In the genomic region with DNA sequence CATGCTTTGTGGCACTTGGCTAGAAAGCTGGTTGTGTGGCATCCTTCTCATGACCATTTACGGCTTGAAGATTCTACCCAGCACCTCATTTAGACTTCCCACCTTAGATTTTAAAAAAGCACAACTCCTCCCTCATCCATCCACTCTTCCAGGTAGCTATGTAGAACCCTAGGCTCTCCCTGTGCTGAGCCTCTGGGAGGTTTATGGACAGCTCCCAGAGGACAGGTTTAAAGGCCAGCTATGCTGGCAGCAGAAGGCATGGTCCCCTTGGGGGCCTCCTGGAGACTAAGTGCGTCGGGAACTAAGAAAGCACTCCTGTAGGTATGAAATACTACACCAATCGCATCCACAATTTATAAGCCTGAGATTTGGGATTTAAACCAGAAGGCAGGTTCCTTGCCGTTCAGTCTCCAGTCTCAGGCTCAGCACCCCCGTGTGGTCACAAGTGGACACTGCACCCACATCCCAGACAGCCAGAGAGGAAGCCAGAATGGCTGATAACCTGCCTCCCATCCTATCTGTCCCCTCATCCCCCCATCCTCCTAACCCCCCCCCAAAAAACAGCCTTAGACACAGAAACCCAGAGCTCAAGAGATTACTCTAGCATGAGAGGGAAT, we compare ENCODE assay signal across 9 mouse cellular contexts. TPM values are rescaled to one million over a fixed set of nuclear protein-coding genes. Genes with fewer than 3 reads are reported as not detected.
DNase-seq lines count a peak whose midpoint lies in the region; ATAC-seq lines count a peak whose summit lies in the region.
"Had no signal": no experiment of that assay in that cellular context is flagged by ENCODE, and none has a peak within 500 bp of the region (broad histone marks: within the 10 kb centered on the region; RNA-seq: fewer than 3 reads in every experiment).

No protein-coding gene starts in this region.

- no peak overlapping the region for H3K9ac ChIP-seq in forebrain, embryonic 12.5 days

- WGBS in forebrain, embryonic 10.5 days = 39% methylated on average over 6 of the region's 6 CpGs
- 37% methylated on average over 6 of the region's 6 CpGs for WGBS in forebrain, embryonic 12.5 days

- no peak overlapping the region for H3K4me2 ChIP-seq in forebrain, embryonic 12.5 days

- peaks cover 6% of the 10 kb centered on the region; the same call in 1 of the 2 replicates for H3K4me1 ChIP-seq in forebrain, embryonic 10.5 days
- no peaks in the 10 kb centered on the region for H3K4me1 ChIP-seq in forebrain, embryonic 12.5 days

- no peak for ATAC-seq in forebrain, embryonic 12.5 days (ENCODE audit: low FRiP score)
- ATAC-seq in hematopoietic stem cell, adult 5-6 weeks (replicated peaks in 1 of 2; ENCODE audit: insufficient read depth in 1 of 2, low FRiP score in 2 of 2, low TSS enrichment in 1 of 2, low read depth in 1 of 2, poor library complexity in 2 of 2, severe bottlenecking in 2 of 2) = peak; percentile 74 to 83

- no peaks in the 10 kb centered on the region for H3K36me3 ChIP-seq in forebrain, embryonic 10.5 days (replicated peaks)
- no peaks in the 10 kb centered on the region for H3K36me3 ChIP-seq in forebrain, embryonic 12.5 days (replicated peaks)

- H3K27me3 ChIP-seq in forebrain, embryonic 10.5 days (ENCODE audit: poor library complexity, severe bottlenecking) = peaks cover 15% of the 10 kb centered on the region
- H3K27me3 ChIP-seq in forebrain, embryonic 12.5 days = peaks cover 22% of the 10 kb centered on the region; the same call in 1 of the 2 replicates

- H3K9me3 ChIP-seq in forebrain, embryonic 10.5 days = no peaks in the 10 kb centered on the region
- no peaks in the 10 kb centered on the region for H3K9me3 ChIP-seq in forebrain, embryonic 12.5 days

- H3K4me3 ChIP-seq in forebrain, embryonic 10.5 days = no peak overlapping the region
- H3K4me3 ChIP-seq in forebrain, embryonic 12.5 days (replicated peaks) = no peak overlapping the region

- DNase-seq in forebrain, embryonic 10.5 days (ENCODE audit: extremely low spot score, low spot score) = peak; percentile 41
- DNase-seq in ovary, postnatal 36 days (ENCODE audit: low spot score) = peak; percentile 50
- no peak for DNase-seq in ovary, postnatal 14 days (ENCODE audit: low spot score)
- DNase-seq in cerebellum, postnatal 14 days = peak; percentile 87 to 90
- peak; percentile 69 for DNase-seq in lung, postnatal 14 days
- peak; percentile 28 to 47 for DNase-seq in spleen, postnatal 36 days (ENCODE audit: low spot score in 2 of 2)

- no peak overlapping the region for H3K27ac ChIP-seq in forebrain, embryonic 10.5 days
- no peak overlapping the region for H3K27ac ChIP-seq in forebrain, embryonic 12.5 days
- H3K27ac ChIP-seq: macrophage had no signal

RNA-seq across cellular contexts. Expression of gene Rpl38, which starts 5.5 kb away (rescaled TPM):
- 1,134 and 1,162 TPM in 2 replicates for polyA plus RNA-seq in forebrain, embryonic 10.5 days (2016; fragmentation: Nextera tagmentation; extraction: Ambion mirVana)
- polyA plus RNA-seq in forebrain, embryonic 12.5 days (2016; fragmentation: Nextera tagmentation; extraction: Ambion mirVana) = 859 and 942 TPM in 2 replicates
- total RNA-seq in hematopoietic stem cell, adult 5-6 weeks (2017) = 3,442 and 3,720 TPM in 2 replicates

RNA-seq across cellular contexts. Expression of gene Ttyh2, which starts 12.4 kb away (rescaled TPM):
- 8.6 and 9.5 TPM in 2 replicates for polyA plus RNA-seq in forebrain, embryonic 10.5 days (2016; fragmentation: Nextera tagmentation; extraction: Ambion mirVana)
- polyA plus RNA-seq in forebrain, embryonic 12.5 days (2016; fragmentation: Nextera tagmentation; extraction: Ambion mirVana) = 11.8 and 13.0 TPM in 2 replicates
- total RNA-seq in hematopoietic stem cell, adult 5-6 weeks (2017) = 3.0 and 3.3 TPM in 2 replicates
